Mouse (Mus musculus) adrenal gland, adult 2 months (tissue): Measurements from ENCODE around the gene Fam122a. TPM values are rescaled to one million over a fixed set of nuclear protein-coding genes. Genes with fewer than 3 reads are reported as not detected.

Experiments
- DNase-seq: peaks from one replicate; pipeline ENCODE4 v3.0.0; 2021
- long read RNA-seq: library from polyadenylated mRNA; stranded (forward); transcript quantifications from one replicate; pipeline ENCODE4 v2.0.0, GENCODE M21; 2021
- polyA plus RNA-seq: library from polyadenylated mRNA; depleted of rRNA; stranded (reverse); fragments of >200 nt; gene quantifications from 2 replicates; pipeline ENCODE4 v1.2.3, GENCODE M21; 2012; rRNA removed
- total RNA-seq, 2 experiments: library from RNA; stranded (reverse); gene quantifications; 2 replicates each; pipeline ENCODE4 v1.2.3; 2021

Fam122a gene
- total RNA-seq = 10 to 100 TPM; 29.6 to 32.0 TPM
- polyA plus RNA-seq = 61.8 and 67.9 TPM in 2 replicates
- long read RNA-seq, transcript Fam122a-201 (1 exons, 855 nt) = major isoform, 20 of 20 reads
- long read RNA-seq, partial matches to known transcripts = 0 of 20 reads
- long read RNA-seq, other reads (novel, unspliced or antisense) = 0 of 20 reads

- peak; percentile 96 for DNase-seq
Measured at GRCm38 (mm10) chr19:24476929-24477882, at the start of gene Fam122a. Fam122a (minus strand) TSS chr19:24477356.

- DNase-seq = no peak
Measured at GRCm38 (mm10) chr19:24523476-24524313, 46.5 kb upstream of the Fam122a start.

GRCm38 (mm10) chr19:24521997-24522396 lies 44.8 kb upstream of the Fam122a start:
- DNase-seq = no peak

- no peak for DNase-seq
Measured at GRCm38 (mm10) chr19:24521146-24521545, 44.0 kb upstream of the Fam122a start.

- no peak for DNase-seq
Measured at GRCm38 (mm10) chr19:24519732-24520409, 42.7 kb upstream of the Fam122a start.

GRCm38 (mm10) chr19:24518384-24518783 lies 41.2 kb upstream of the Fam122a start:
- no peak for DNase-seq

DNA sequence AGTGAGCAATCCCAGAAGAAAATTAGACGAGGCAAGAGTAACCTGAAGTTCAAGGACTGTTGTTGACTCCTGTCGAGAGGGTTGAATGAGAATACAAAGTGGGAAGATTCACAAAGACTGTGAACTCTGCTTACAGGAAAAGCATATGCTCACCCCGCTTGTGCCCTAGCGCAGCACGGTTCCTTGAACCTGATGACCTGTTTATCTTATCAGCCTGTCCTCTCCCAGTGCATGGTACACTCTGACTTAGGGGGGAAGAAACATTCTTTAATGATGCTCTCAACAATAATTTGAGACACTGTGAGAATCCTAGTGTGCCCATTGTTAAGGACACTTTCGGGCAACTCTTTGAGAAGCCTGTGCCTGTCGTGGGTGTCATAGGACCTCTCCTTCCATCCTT lies 39.9 kb upstream of the Fam122a start:
- no peak for DNase-seq

- no peak for DNase-seq
Measured at GRCm38 (mm10) chr19:24515941-24516340, 38.8 kb upstream of the Fam122a start.

GRCm38 (mm10) chr19:24514661-24515642 lies 37.8 kb upstream of the Fam122a start:
- no peak for DNase-seq

DNA sequence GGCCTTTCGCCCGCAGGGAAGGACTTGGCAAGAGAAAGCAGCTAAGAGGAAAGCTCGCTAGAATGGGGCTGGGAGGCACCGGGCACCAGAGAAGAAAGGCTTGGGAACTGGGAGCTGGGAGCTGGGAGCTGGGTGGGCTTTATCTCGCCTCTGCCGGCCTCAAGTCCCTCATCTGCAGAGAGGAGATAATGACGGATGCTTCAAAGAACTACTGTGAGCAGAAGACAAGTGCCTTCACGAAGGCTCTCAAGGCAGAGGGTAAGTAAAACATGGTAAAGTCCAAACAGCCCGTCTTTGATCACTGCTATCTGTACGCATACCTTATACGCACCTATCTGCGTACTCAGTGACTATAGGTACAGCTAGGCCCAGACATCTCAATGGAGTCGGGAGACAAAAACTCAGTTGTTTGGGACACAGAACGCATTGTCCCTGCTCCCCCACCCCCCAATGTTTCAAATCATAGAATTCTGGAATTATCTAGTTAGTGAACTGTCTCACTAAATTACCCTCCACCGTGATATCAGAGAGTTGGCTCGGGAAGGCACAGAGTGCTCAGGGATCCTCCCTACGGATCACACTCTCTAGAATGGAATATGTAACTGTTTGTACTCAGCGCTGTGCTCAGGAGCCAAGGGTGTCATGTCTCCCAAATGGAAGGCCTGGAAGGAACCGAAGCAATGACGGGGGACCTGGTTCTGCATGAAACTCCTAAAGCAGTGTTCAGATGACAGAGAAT lies 36.1 kb upstream of the Fam122a start:
- DNase-seq = no peak

- no peak for DNase-seq
Measured at GRCm38 (mm10) chr19:24511939-24512338, 34.8 kb upstream of the Fam122a start.

GRCm38 (mm10) chr19:24509391-24509790 lies 32.2 kb upstream of the Fam122a start:
- no peak for DNase-seq

- DNase-seq = no peak
Measured at GRCm38 (mm10) chr19:24508087-24508767, 31.1 kb upstream of the Fam122a start.

- DNase-seq = no peak
Measured at GRCm38 (mm10) chr19:24502736-24503421, 25.7 kb upstream of the Fam122a start.

DNA sequence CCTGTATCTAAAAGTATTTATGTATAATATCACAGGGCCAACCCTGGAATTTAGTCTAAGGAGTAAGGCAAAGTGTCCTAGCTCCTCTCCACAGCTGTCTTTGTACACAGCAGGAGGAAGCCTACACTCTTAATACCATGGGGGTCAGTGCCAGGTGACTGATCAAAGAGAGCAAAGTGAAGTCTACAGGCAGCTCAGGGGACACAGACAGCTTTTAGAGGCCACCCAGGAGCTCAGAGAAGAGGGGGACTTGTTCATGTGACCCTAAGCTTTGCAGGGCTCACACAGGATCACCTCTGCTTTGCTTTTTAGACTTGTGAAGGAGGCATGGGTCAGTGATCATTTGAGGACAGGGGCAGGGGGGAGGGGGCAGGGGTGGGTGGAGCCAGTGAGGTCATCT lies 24.4 kb upstream of the Fam122a start:
- DNase-seq = no peak

DNA sequence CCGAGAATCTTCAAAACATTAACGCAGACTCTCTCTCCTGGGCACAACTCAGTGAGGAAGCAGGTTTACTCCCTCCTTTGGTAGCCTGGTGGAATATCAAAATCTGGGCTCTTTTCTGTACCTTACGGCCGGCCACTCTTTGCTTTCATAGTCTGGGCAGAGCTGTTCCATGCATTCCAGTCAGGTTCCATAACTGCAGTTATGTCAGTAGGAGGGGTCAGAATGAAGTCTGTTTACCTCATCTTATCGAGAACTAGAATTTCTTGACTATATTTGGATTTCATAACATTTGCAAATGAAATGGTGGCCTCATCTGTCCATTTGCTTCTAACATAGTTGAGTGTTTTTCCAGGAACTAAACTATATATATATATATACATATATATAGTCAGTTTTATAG lies 23.3 kb upstream of the Fam122a start:
- no peak for DNase-seq

DNA sequence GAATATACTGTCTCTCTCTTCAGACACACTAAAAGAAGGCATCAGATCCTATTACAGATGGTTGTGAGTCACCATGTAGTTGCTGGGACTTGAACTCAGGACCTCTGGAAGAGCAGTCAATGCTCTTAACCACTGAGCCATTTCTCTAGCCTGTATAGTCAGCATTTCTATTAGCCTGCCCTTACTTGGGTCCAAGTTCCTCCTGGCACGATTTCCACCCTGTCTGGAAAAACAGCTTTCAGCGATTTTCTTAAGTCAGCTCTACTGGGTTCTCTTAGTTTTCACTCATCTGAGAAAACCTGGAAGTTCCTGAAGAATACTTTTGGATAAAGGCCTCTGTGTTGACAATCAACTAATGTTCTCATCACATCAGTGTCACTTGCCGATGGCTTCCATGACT lies 22.1 kb upstream of the Fam122a start:
- DNase-seq = no peak

GRCm38 (mm10) chr19:24493887-24494286 lies 16.7 kb upstream of the Fam122a start:
- DNase-seq = no peak

- DNase-seq = no peak
Measured at GRCm38 (mm10) chr19:24491824-24492223, 14.7 kb upstream of the Fam122a start.
